Mouse (Mus musculus): ENCODE data around the gene Slc22a18. TPM values are rescaled to one million over a fixed set of nuclear protein-coding genes. Genes with fewer than 3 reads are reported as not detected.

Gene Slc22a18
- polyA plus RNA-seq, 1 experiment = 0.65 TPM

- TF ChIP-seq GATA1 (IDR thresholded peaks at IDR 0.05; ENCODE audit: low read length) = no peak
Observed at GRCm38 (mm10) chr7:143477800-143478199, 4.3 kb downstream of the Slc22a18 start.

GRCm38 (mm10) chr7:143480498-143480897, 7.0 kb downstream of the Slc22a18 start:
- no peak for TF ChIP-seq GATA1 (IDR thresholded peaks at IDR 0.05; ENCODE audit: low read length)

- TF ChIP-seq GATA1 (IDR thresholded peaks at IDR 0.05; ENCODE audit: low read length) = no peak
Observed at GRCm38 (mm10) chr7:143481806-143482387, 8.4 kb downstream of the Slc22a18 start.

- no peak for TF ChIP-seq GATA1 (IDR thresholded peaks at IDR 0.05; ENCODE audit: low read length)
Observed at GRCm38 (mm10) chr7:143482541-143482940, 9.0 kb downstream of the Slc22a18 start.

- TF ChIP-seq GATA1 (IDR thresholded peaks at IDR 0.05; ENCODE audit: low read length) = no peak
Observed at GRCm38 (mm10) chr7:143489735-143490134, 16.2 kb downstream of the Slc22a18 start.

GRCm38 (mm10) chr7:143493616-143494126, 20.1 kb downstream of the Slc22a18 start:
- TF ChIP-seq GATA1 (IDR thresholded peaks at IDR 0.05; ENCODE audit: low read length) = no peak

GRCm38 (mm10) chr7:143495104-143495961, 21.8 kb downstream of the Slc22a18 start:
- no peak for TF ChIP-seq GATA1 (IDR thresholded peaks at IDR 0.05; ENCODE audit: low read length)

- no peak for TF ChIP-seq GATA1 (IDR thresholded peaks at IDR 0.05; ENCODE audit: low read length)
Observed at GRCm38 (mm10) chr7:143498584-143498983, 25.0 kb downstream of the Slc22a18 start.

- no peak for TF ChIP-seq GATA1 (IDR thresholded peaks at IDR 0.05; ENCODE audit: low read length)
Observed at GRCm38 (mm10) chr7:143500912-143501311, 27.4 kb downstream of the Slc22a18 start.

- TF ChIP-seq GATA1 (IDR thresholded peaks at IDR 0.05; ENCODE audit: low read length) = no peak
Observed at GRCm38 (mm10) chr7:143501643-143502417, 28.3 kb downstream of the Slc22a18 start.

GRCm38 (mm10) chr7:143502418-143503200, 29.1 kb downstream of the Slc22a18 start, which contains the start of gene Phlda2:
Gene Phlda2 (minus strand): TSS chr7:143503150.
- TF ChIP-seq GATA1 (IDR thresholded peaks at IDR 0.05; ENCODE audit: low read length) = no peak

GRCm38 (mm10) chr7:143503926-143504325, 30.4 kb downstream of the Slc22a18 start:
- TF ChIP-seq GATA1 (IDR thresholded peaks at IDR 0.05; ENCODE audit: low read length) = no peak

GRCm38 (mm10) chr7:143505411-143505810, 31.9 kb downstream of the Slc22a18 start:
- TF ChIP-seq GATA1 (IDR thresholded peaks at IDR 0.05; ENCODE audit: low read length) = no peak

GRCm38 (mm10) chr7:143505823-143506222, 32.3 kb downstream of the Slc22a18 start:
- no peak for TF ChIP-seq GATA1 (IDR thresholded peaks at IDR 0.05; ENCODE audit: low read length)

GRCm38 (mm10) chr7:143506271-143506670, 32.7 kb downstream of the Slc22a18 start:
- TF ChIP-seq GATA1 (IDR thresholded peaks at IDR 0.05; ENCODE audit: low read length) = no peak
